Mouse (Mus musculus): ENCODE measurements around the gene Arhgap45. TPM values are rescaled to one million over a fixed set of nuclear protein-coding genes. Genes with fewer than 3 reads are reported as not detected.

The Arhgap45 gene
- total and polyA plus RNA-seq, 2 experiments from 2014 or later, result 1.6 to 1.7 TPM

DNA sequence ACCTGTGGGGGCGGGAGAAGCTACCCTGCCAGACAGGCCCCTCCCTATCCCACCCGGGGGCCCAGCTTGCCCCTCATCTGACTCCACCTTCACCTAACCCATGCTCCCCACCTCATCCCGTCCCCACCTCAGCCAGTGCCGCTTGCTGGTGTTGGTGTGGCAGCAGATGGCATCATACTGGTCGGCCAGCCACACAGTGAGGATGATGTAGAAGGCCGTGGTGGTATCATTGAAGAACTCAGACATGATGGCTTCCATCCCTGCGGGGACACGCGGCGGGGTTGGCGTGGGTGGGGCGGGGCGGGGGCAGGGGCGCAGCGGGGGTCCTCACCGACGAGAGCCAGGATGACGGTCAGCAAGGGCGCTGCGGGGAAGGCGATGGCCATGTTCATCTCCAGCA, 38.4 kb upstream of the Arhgap45 start:
- H3K27me3 ChIP-seq (ENCODE audit: insufficient read depth, low read length), result no peaks in the 10 kb centered on the region
- no peak for TF ChIP-seq CTCF (IDR thresholded peaks at IDR 0.05)
- H3K9me3 ChIP-seq (ENCODE audit: low read length), result no peaks in the 10 kb centered on the region
- no peak overlapping the region for H3K4me3 ChIP-seq (ENCODE audit: low read depth, low read length)
- H3K9ac ChIP-seq (replicated peaks; ENCODE audit: low read length, poor library complexity, severe bottlenecking), result no peak overlapping the region
- peaks cover 11% of the 10 kb centered on the region for H3K4me1 ChIP-seq (ENCODE audit: insufficient read depth, low read length)
- DNase-seq (ENCODE audit: low spot score) (no peak), ATAC-seq (ENCODE audit: low FRiP score) (no peak)
- H3K4me2 ChIP-seq (ENCODE audit: low read depth, low read length, poor library complexity, severe bottlenecking), result no peak overlapping the region
- no peak overlapping the region for H3K27ac ChIP-seq (ENCODE audit: low read depth, low read length)
- peaks cover 42% of the 10 kb centered on the region for H3K36me3 ChIP-seq (ENCODE audit: insufficient read depth, low read length)
- WGBS, result 97% methylated on average over 18 of the region's 21 CpGs

DNA sequence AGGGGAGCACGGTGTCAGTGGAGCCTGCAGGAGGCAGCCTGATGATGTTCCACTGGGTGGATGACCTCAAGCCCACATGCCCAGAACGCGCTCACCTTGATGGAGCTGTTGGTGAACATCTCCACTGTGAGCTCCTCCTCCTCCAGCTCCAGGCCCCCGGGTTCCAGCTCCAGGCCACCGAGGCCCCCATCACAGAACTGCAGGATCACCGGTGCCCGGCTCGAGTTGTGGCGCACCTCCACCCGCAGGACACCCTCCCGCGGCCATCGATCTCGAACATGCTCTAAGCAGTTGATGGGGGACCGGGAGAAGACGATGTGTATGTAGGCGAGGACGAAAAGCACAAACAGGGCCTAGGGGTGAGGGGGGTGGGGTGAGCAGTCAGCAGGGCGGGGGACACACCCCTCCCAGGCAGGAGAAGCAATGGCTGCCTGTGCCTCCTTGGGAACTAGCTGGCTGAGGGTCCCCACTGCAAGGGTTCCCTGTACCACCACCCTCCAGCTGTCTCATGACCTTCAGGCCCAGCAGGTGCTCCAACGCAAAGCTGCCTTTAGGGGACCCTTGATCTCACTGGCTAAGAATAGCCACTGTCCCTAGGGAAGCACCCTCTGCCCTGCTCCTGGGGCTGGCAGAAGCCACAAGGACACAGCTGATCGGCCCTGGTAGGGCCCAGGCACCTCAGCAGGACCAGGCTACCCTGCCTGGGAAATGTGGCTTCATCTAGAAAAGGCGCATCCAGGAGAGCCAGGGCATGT, 36.9 kb upstream of the Arhgap45 start:
- H3K4me1 ChIP-seq (ENCODE audit: insufficient read depth, low read length), result peaks cover 15% of the 10 kb centered on the region
- H3K9ac ChIP-seq (replicated peaks; ENCODE audit: low read length, poor library complexity, severe bottlenecking), result no peak overlapping the region
- no peak overlapping the region for H3K27ac ChIP-seq (ENCODE audit: low read depth, low read length)
- no peaks in the 10 kb centered on the region for H3K27me3 ChIP-seq (ENCODE audit: insufficient read depth, low read length)
- peaks cover 42% of the 10 kb centered on the region for H3K36me3 ChIP-seq (ENCODE audit: insufficient read depth, low read length)
- DNase-seq (ENCODE audit: low spot score) (no peak), ATAC-seq (ENCODE audit: low FRiP score) (no peak)
- 92% methylated on average over 22 of the region's 22 CpGs for WGBS
- TF ChIP-seq CTCF (IDR thresholded peaks at IDR 0.05), result no peak
- H3K4me2 ChIP-seq (ENCODE audit: low read depth, low read length, poor library complexity, severe bottlenecking), result no peak overlapping the region
- no peaks in the 10 kb centered on the region for H3K9me3 ChIP-seq (ENCODE audit: low read length)
- H3K4me3 ChIP-seq (ENCODE audit: low read depth, low read length), result no peak overlapping the region

DNA sequence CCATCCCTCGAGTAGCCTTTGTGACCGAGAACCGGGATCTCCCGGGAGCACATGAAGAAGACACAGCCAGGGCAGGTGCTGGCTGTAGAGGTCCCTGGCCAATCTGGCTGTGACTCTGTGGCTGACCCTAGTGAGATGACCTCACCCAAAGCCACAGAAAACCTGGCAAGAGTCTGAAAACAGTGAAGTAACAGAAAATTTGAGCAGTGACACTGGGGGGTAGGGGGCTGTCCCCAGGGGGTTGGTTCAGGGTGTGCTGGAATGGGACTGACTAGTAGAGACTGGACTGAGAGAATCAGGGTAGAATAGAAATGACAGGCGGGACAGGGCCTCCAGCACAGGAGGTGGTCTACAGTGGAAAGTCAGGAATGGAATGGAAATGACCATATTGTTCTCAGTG, 33.2 kb upstream of the Arhgap45 start:
- H3K27me3 ChIP-seq (ENCODE audit: insufficient read depth, low read length), result peaks cover 5% of the 10 kb centered on the region
- H3K9ac ChIP-seq (replicated peaks; ENCODE audit: low read length, poor library complexity, severe bottlenecking), result peak overlapping the region; percentile 89
- TF ChIP-seq CTCF (IDR thresholded peaks at IDR 0.05), result no peak
- 78% methylated on average over 5 of the region's 5 CpGs for WGBS
- H3K36me3 ChIP-seq (ENCODE audit: insufficient read depth, low read length), result peaks cover 14% of the 10 kb centered on the region
- peaks cover 17% of the 10 kb centered on the region for H3K4me1 ChIP-seq (ENCODE audit: insufficient read depth, low read length)
- H3K9me3 ChIP-seq (ENCODE audit: low read length), result no peaks in the 10 kb centered on the region
- peak overlapping the region; percentile 69 for H3K4me2 ChIP-seq (ENCODE audit: low read depth, low read length, poor library complexity, severe bottlenecking)
- H3K4me3 ChIP-seq (ENCODE audit: low read depth, low read length), result peak overlapping the region; percentile 75
- H3K27ac ChIP-seq (ENCODE audit: low read depth, low read length), result peak overlapping the region; percentile 96
- DNase-seq (ENCODE audit: low spot score), result no peak
- ATAC-seq (ENCODE audit: low FRiP score), result no peak

DNA sequence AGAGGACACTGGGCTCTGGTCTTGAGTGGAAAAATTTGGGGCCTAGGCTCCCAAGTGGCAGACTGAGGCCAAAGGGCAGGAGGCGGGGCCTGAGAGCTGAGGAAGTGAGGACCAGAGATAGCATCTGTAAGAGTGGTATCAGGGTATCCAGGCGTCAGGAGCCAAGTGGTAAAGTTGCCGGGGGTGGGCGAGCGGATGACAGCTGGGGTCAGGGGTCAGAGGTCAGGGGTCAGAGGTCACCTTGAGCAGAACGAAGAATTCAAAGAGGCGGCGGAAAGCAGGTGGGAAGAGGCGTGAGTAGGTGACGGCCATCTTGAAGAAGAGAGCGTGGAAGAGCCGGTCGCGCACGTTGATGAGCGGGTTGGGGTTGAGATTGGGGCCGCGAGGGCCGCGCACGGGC, 32.8 kb upstream of the Arhgap45 start:
- TF ChIP-seq CTCF (IDR thresholded peaks at IDR 0.05), result no peak
- no peak for ATAC-seq (ENCODE audit: low FRiP score)

DNA sequence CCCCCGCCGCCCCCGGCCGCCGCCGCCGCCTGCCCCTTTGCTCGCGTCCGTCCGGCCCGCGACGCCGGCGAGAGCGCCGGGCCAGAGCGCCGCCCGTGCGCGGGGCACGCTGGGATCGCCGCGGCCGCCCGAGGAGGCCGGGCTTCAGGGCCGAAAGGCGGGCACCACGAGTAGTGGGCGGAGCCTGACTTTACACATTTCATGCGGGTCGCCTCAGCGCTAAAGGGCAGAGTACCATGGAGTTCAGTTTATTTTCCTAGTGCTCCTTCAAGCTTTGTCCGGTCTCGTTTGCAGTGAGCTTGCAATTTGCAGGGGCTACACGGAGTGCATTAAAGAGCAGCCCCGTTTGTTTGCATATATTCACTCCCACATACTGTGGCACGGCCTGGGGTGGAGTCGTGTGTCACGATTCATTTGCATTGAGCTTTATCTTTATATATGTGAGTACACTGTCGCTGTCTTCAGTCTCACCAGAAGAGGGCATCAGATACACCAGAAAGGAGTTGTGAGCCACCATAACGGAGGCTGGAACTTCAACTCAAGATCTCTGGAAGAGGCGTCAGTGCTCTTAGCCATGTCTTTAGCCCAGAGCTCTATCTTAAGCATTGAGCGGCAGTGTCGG, 32.1 kb upstream of the Arhgap45 start, which contains the start of gene Tmem259:
TSS of gene Tmem259 (minus strand) at position 136 of the 622 bp plus-strand sequence.
- peaks cover 17% of the 10 kb centered on the region for H3K4me1 ChIP-seq (ENCODE audit: insufficient read depth, low read length)

More for the DNA sequence above, 32.8 kb upstream of the Arhgap45 start:
- Histone ChIP-seq H3K4me2 (ENCODE audit: low read depth, low read length, poor library complexity, severe bottlenecking) (peak overlapping the region; percentile 69), H3K9ac (replicated peaks; ENCODE audit: low read length, poor library complexity, severe bottlenecking) (peak overlapping the region; percentile 89), H3K36me3 (ENCODE audit: insufficient read depth, low read length) (peaks cover 10% of the 10 kb centered on the region), H3K4me3 (ENCODE audit: low read depth, low read length) (peak overlapping the region; percentile 75), H3K27me3 (ENCODE audit: insufficient read depth, low read length) (peaks cover 10% of the 10 kb centered on the region), H3K27ac (ENCODE audit: low read depth, low read length) (peak overlapping the region; percentile 96), H3K4me1 (ENCODE audit: insufficient read depth, low read length) (peaks cover 17% of the 10 kb centered on the region), H3K9me3 (ENCODE audit: low read length) (no peaks in the 10 kb centered on the region)
- peak; percentile 65 for DNase-seq (ENCODE audit: low spot score)
- 0% methylated on average over 16 of the region's 21 CpGs for WGBS

DNA sequence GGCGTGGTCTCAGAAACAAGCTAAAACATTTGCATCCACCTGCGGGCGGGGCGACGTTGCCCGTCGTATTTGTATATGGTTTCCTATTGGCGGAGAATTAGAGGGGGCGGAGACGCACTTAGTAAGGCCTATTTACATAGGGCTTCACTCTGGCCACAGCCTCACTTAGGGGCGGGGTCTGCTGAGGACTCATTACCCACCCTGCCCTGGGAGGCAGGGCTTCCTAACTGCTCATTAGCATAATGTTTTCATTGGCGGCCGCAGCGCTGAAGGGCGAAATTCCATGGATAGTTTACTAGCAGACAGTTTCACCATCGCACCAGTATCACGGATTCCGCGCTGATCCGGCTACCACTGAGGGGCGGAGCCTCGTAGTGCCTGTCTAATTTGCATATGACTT, 31.6 kb upstream of the Arhgap45 start:
- Histone ChIP-seq H3K36me3 (ENCODE audit: insufficient read depth, low read length) (no peaks in the 10 kb centered on the region), H3K9me3 (ENCODE audit: low read length) (no peaks in the 10 kb centered on the region), H3K4me1 (ENCODE audit: insufficient read depth, low read length) (peaks cover 17% of the 10 kb centered on the region), H3K4me3 (ENCODE audit: low read depth, low read length) (peak overlapping the region; percentile 75), H3K27ac (ENCODE audit: low read depth, low read length) (peak overlapping the region; percentile 96), H3K27me3 (ENCODE audit: insufficient read depth, low read length) (peaks cover 22% of the 10 kb centered on the region), H3K9ac (replicated peaks; ENCODE audit: low read length, poor library complexity, severe bottlenecking) (peak overlapping the region; percentile 89), H3K4me2 (ENCODE audit: low read depth, low read length, poor library complexity, severe bottlenecking) (peak overlapping the region; percentile 69)
- under 1% methylated on average over 22 of the region's 22 CpGs for WGBS
- peak; percentile 92 for ATAC-seq (ENCODE audit: low FRiP score)
- peak; percentile 100 for DNase-seq (ENCODE audit: low spot score)
- no peak for TF ChIP-seq CTCF (IDR thresholded peaks at IDR 0.05)

More for the DNA sequence above, 32.1 kb upstream of the Arhgap45 start, which contains the start of gene Tmem259:
- no peaks in the 10 kb centered on the region for H3K9me3 ChIP-seq (ENCODE audit: low read length)
- H3K9ac ChIP-seq (replicated peaks; ENCODE audit: low read length, poor library complexity, severe bottlenecking), result peak within 1 kb of the TSS; percentile 89
- ATAC-seq (ENCODE audit: low FRiP score), result peak; percentile 81
- peaks cover 3% of the 10 kb centered on the region for H3K36me3 ChIP-seq (ENCODE audit: insufficient read depth, low read length)
- H3K4me3 ChIP-seq (ENCODE audit: low read depth, low read length), result peak within 1 kb of the TSS; percentile 75
- 0% methylated on average over 33 of the region's 49 CpGs for WGBS
- peak; percentile 88 for TF ChIP-seq CTCF (IDR thresholded peaks at IDR 0.05)
- H3K27me3 ChIP-seq (ENCODE audit: insufficient read depth, low read length), result peaks cover 16% of the 10 kb centered on the region
- peak within 1 kb of the TSS; percentile 96 for H3K27ac ChIP-seq (ENCODE audit: low read depth, low read length)
- DNase-seq (ENCODE audit: low spot score), result peak; percentile 94
- peak within 1 kb of the TSS; percentile 69 for H3K4me2 ChIP-seq (ENCODE audit: low read depth, low read length, poor library complexity, severe bottlenecking)
